Mouse (Mus musculus) c-Kit-negative CD71-positive TER-119-positive erythroid progenitor cells, embryonic 14.5 days (primary cell): ENCODE data around the gene Tram1l1.
"Not testable (repeated sequence)": the region's sequence is repeated elsewhere in the genome, so short reads cannot be mapped to it uniquely, and the experiment has no call there.

ENCODE experiments used
- DNase-seq: peaks from one replicate; pipeline ENCODE4 v3.0.0-alpha.2; 2013; ENCODE audit warnings: low read depth, low spot score

Tram1l1 gene

GRCm38 (mm10) chr3:124320821-124321576, at the start of gene Tram1l1:
Gene Tram1l1, plus strand, starts transcription at chr3:124320855.
- no peak for DNase-seq

- DNase-seq: no peak
Observed at GRCm38 (mm10) chr3:124271229-124271628, 49.4 kb upstream of the Tram1l1 start.

GRCm38 (mm10) chr3:124271668-124272067, 49.0 kb upstream of the Tram1l1 start:
- DNase-seq: no peak

DNA sequence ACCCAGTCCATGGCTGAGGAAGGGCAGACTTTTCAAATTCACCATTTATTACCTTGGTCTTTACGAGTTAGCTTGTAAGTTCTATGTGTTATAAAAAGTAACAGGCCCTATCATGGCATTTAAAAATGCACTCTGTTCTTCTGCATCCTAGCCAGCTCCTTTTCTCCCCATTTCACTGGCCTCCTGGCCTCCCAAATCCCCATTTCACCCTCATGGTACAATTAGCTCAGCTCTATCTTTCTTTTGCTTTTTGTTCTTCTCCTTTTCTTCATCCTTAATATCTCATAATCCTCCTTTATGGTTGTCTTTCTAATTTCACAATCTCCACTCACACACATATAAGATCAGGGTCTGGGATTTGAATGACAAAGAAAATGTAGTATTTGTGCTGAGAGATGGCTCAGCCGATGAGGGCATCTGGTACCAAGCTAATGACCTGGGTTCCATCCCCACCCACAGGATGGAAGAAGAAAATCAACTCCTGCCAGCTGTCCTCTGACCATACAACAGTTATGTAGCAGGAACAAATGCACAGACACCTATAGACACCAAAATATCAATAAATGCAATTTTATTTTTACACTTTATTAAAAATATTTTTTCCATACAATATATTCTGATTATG, 48.1 kb upstream of the Tram1l1 start:
- DNase-seq: no peak

DNA sequence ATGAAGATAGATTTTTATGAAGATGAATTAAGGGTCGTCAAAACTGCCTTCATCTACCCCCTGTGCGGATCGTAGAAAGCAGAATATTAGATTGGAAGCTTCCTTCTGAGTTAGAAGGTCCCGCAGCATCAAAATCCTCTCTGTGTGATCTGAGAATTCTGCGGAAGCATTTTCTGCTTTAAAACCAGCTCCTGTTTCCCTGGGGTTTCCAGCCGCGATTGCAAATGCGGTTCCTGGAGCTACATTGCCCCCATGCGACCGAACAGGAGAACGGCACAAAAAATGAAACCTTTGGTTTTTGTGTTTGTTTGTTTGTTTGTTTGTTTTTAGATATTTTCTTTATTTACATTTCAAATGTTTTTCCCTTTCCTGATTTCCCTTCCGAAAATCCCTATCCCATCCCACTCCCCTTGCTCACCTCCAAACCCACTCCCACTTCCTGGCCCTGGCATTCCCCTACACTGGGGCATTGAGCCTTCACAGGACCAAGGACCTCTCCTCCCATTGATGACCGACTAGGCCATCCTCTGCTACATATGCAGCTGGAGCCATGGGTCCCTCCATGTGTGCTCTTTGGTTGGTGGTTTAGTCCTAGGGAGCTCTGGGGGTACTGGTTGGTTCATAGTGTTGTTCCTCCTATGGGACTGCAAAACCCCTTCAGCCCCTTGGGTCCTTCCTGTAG, 45.6 kb upstream of the Tram1l1 start:
- DNase-seq: not testable (repeated sequence)

- DNase-seq: not testable (repeated sequence)
Observed at GRCm38 (mm10) chr3:124288936-124289335, 31.7 kb upstream of the Tram1l1 start.

DNA sequence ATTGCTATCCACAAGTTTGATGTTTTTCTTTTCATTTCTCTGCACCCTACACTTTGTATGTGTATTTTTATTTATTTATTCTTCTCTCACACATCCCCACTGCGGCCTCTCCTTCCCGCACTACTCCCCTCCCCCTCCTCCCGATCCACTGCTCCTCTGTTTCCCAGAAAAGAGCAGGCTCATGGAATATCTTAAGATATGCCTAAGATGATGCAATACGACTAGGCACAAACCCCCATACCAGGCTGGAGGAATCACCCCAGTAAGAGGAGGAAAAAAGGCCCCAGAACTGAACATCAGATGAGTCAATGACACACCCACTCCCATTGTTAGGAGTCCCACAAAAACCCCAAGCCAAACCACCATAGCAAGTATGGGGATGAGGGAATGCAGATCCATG, 1.4 kb upstream of the Tram1l1 start:
- DNase-seq: no peak

DNA sequence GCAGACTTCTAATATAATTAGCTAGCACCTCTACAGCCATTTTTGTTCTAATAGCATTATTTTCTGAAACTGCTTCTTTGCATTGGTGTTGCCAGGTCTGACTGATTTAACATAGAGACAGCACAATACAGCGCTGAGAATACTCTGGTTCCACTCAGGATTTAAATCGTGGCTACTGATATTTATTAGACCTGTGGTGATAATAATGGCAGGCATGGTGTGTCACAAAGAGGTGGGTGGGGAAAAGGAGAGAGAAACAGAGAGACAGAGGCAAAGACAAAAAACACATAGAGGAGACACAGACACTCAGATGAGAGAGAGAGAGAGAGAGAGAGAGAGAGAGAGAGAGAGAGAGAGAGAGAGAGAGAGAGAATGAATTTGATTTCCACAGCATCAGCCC, 257 bp upstream of the Tram1l1 start:
- no peak for DNase-seq

DNA sequence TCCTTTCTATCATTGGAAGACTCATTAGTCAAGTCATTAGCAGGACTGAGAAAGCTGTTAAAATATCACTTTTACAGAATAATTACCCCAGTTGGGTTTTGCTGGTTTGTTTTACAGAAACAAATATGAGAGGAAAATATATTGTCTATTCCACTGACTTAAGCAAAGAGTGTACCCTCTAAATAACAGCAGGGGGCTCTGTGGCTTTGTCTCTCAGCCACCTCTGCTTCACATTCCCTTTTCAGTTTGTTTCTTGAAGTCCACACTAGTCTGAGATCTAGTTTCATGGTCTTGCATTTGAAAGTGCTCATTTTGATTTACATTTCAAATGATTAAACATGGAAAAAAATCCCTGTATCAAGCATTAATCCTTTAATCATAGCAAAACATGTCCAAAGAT, 25.8 kb downstream of the Tram1l1 start:
- no peak for DNase-seq

DNA sequence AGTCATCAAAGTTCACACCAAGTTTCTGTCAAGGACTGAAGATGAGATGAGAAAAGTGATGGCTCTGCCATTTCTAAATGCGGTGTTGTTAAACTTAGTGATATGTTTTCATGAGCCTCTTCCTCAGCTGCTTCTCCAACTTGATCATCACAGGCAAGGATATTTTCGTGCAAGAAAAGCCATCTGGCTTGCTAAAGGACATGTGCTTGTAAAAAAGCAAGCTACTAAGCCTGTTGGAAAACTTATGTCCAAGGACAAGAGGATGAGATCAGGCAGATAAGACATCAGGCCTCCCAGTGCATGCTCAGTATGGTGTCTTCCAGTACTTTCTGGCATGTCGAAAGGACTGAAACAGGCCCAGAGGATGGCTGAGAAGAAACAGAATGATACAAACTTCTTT, 36.9 kb downstream of the Tram1l1 start:
- DNase-seq: no peak

GRCm38 (mm10) chr3:124372031-124372430, 51.4 kb downstream of the Tram1l1 start:
- no peak for DNase-seq
